Mouse (Mus musculus) liver, embryonic 12.5 days (tissue): ENCODE measurements at regions not wholly inside any gene's neighbourhood (a gene's known extent, or its start where the extent isn't known, plus 50 kb on each side); places are given as distances from the start of the nearest gene placed in this dataset.

Source experiments
- ATAC-seq: fragments of 200-750 bp; cut with Nextera tagmentation; 2 replicates; pipeline ENCODE4 v1.8.0; 2017; ENCODE audit warnings: moderate number of reproducible peaks, mild to moderate bottlenecking, moderate library complexity
- H3K27ac ChIP-seq: fragments of 300-500 bp; sonication (generic); 2 replicates; pipeline ENCODE4 v1.5.1; 2016; ENCODE audit warnings: mild to moderate bottlenecking
- H3K27me3 ChIP-seq: fragments of 300-500 bp; sonication (generic); replicated peaks from 2 replicates; pipeline ENCODE4 v1.6.1; 2016; ENCODE audit warnings: mild to moderate bottlenecking, moderate library complexity
- H3K36me3 ChIP-seq: fragments of 300-500 bp; sonication (generic); 2 replicates; pipeline ENCODE4 v1.6.1; 2016; ENCODE audit warnings: mild to moderate bottlenecking, moderate library complexity
- H3K4me1 ChIP-seq: fragments of 300-500 bp; sonication (generic); 2 replicates; pipeline ENCODE4 v1.6.1; 2016
- H3K4me2 ChIP-seq: fragments of 300-500 bp; sonication (generic); 2 replicates; pipeline ENCODE4 v1.6.1; 2016; ENCODE audit warnings: mild to moderate bottlenecking, moderate library complexity
- H3K4me3 ChIP-seq: fragments of 300-500 bp; sonication (generic); 2 replicates; pipeline ENCODE4 v1.5.1; 2016; ENCODE audit warnings: mild to moderate bottlenecking, moderate library complexity
- H3K9ac ChIP-seq: fragments of 300-500 bp; sonication (generic); 2 replicates; pipeline ENCODE4 v1.6.1; 2016; ENCODE audit warnings: mild to moderate bottlenecking, moderate library complexity
- H3K9me3 ChIP-seq: fragments of 300-500 bp; sonication (generic); replicated peaks from 2 replicates; pipeline ENCODE4 v1.6.1; 2016; ENCODE audit warnings: mild to moderate bottlenecking, moderate library complexity
- WGBS: fragments of 180-500 bp; shearing (Covaris S2); methylation state at CpG from one replicate; pipeline ENCODE4 v1.1.7; 2016; ENCODE audit not compliant: insufficient replicate concordance; 5-methylcytosine and 5-hydroxymethylcytosine counted together

- Histone ChIP-seq H3K27ac (no peak overlapping the region), H3K4me3 (no peak overlapping the region), H3K9me3 (no peaks in the 10 kb centered on the region), H3K4me1 (no peaks in the 10 kb centered on the region), H3K36me3 (no peaks in the 10 kb centered on the region), H3K9ac (no peak overlapping the region), H3K4me2 (no peak overlapping the region), H3K27me3 (no peaks in the 10 kb centered on the region)
- WGBS = 23% methylated on average over 2 of the region's 2 CpGs
- no peak for ATAC-seq
Observed at GRCm38 (mm10) chr13:35079685-35080084, 52.8 kb upstream of the Eci2 start.

- H3K4me3 ChIP-seq = no peak overlapping the region
- no peak for ATAC-seq
- H3K4me1 ChIP-seq = no peaks in the 10 kb centered on the region
- no peaks in the 10 kb centered on the region for H3K36me3 ChIP-seq
- no peak overlapping the region for H3K27ac ChIP-seq
- WGBS = 72% methylated on average over 3 of the region's 3 CpGs
- no peaks in the 10 kb centered on the region for H3K27me3 ChIP-seq
- H3K9me3 ChIP-seq = no peaks in the 10 kb centered on the region
- no peak overlapping the region for H3K9ac ChIP-seq
- no peak overlapping the region for H3K4me2 ChIP-seq
Observed at GRCm38 (mm10) chr13:35085386-35085785, 58.5 kb upstream of the Eci2 start.

GRCm38 (mm10) chr13:35087246-35088040 lies 60.5 kb upstream of the Eci2 start:
- WGBS = 65% methylated on average over 6 of the region's 6 CpGs
- H3K27me3 ChIP-seq = no peaks in the 10 kb centered on the region
- no peak overlapping the region for H3K9ac ChIP-seq
- H3K4me1 ChIP-seq = no peaks in the 10 kb centered on the region
- no peak overlapping the region for H3K4me3 ChIP-seq
- H3K4me2 ChIP-seq = no peak overlapping the region
- H3K36me3 ChIP-seq = no peaks in the 10 kb centered on the region
- no peaks in the 10 kb centered on the region for H3K9me3 ChIP-seq
- no peak overlapping the region for H3K27ac ChIP-seq
- no peak for ATAC-seq

- no peaks in the 10 kb centered on the region for H3K27me3 ChIP-seq
- H3K27ac ChIP-seq = no peak overlapping the region
- H3K9ac ChIP-seq = no peak overlapping the region
- no peaks in the 10 kb centered on the region for H3K4me1 ChIP-seq
- H3K9me3 ChIP-seq = no peaks in the 10 kb centered on the region
- H3K36me3 ChIP-seq = no peaks in the 10 kb centered on the region
- no peak overlapping the region for H3K4me2 ChIP-seq
- no peak for ATAC-seq
- WGBS = 62% methylated on average over 3 of the region's 3 CpGs
- no peak overlapping the region for H3K4me3 ChIP-seq
Observed at GRCm38 (mm10) chr13:35091155-35091554, 64.3 kb upstream of the Eci2 start.

GRCm38 (mm10) chr13:35119782-35120181 lies 92.9 kb upstream of the Eci2 start:
- no peak overlapping the region for H3K27ac ChIP-seq
- no peak overlapping the region for H3K9ac ChIP-seq
- H3K36me3 ChIP-seq = no peaks in the 10 kb centered on the region
- H3K9me3 ChIP-seq = no peaks in the 10 kb centered on the region
- no peaks in the 10 kb centered on the region for H3K27me3 ChIP-seq
- 25% methylated on average over 1 of the region's 1 CpGs for WGBS
- ATAC-seq = no peak
- H3K4me2 ChIP-seq = no peak overlapping the region
- no peaks in the 10 kb centered on the region for H3K4me1 ChIP-seq
- no peak overlapping the region for H3K4me3 ChIP-seq

GRCm38 (mm10) chr13:35129475-35129874 lies 102.6 kb upstream of the Eci2 start:
- no peak for ATAC-seq
- no peak overlapping the region for H3K4me3 ChIP-seq
- H3K4me1 ChIP-seq = no peaks in the 10 kb centered on the region
- no peaks in the 10 kb centered on the region for H3K36me3 ChIP-seq
- H3K4me2 ChIP-seq = no peak overlapping the region
- no peaks in the 10 kb centered on the region for H3K9me3 ChIP-seq
- no peak overlapping the region for H3K27ac ChIP-seq
- H3K9ac ChIP-seq = no peak overlapping the region
- no peaks in the 10 kb centered on the region for H3K27me3 ChIP-seq
- WGBS = 3% methylated on average over 2 of the region's 2 CpGs

- no peak overlapping the region for H3K9ac ChIP-seq
- no peak overlapping the region for H3K4me2 ChIP-seq
- no peak overlapping the region for H3K27ac ChIP-seq
- no peaks in the 10 kb centered on the region for H3K27me3 ChIP-seq
- ATAC-seq = no peak
- 62% methylated on average over 8 of the region's 8 CpGs for WGBS
- no peaks in the 10 kb centered on the region for H3K36me3 ChIP-seq
- H3K9me3 ChIP-seq = no peaks in the 10 kb centered on the region
- no peak overlapping the region for H3K4me3 ChIP-seq
- no peaks in the 10 kb centered on the region for H3K4me1 ChIP-seq
Observed at GRCm38 (mm10) chr13:35131272-35132185, 104.6 kb upstream of the Eci2 start.

- H3K27ac ChIP-seq = no peak overlapping the region
- H3K36me3 ChIP-seq = no peaks in the 10 kb centered on the region
- no peak for ATAC-seq
- H3K4me3 ChIP-seq = no peak overlapping the region
- H3K9ac ChIP-seq = no peak overlapping the region
- H3K4me1 ChIP-seq = no peaks in the 10 kb centered on the region
- 51% methylated on average over 1 of the region's 1 CpGs for WGBS
- no peaks in the 10 kb centered on the region for H3K9me3 ChIP-seq
- H3K4me2 ChIP-seq = no peak overlapping the region
- no peaks in the 10 kb centered on the region for H3K27me3 ChIP-seq
Observed at GRCm38 (mm10) chr13:35151629-35152028, 124.7 kb upstream of the Eci2 start.

- no peak overlapping the region for H3K4me2 ChIP-seq
- WGBS = 71% methylated on average over 3 of the region's 3 CpGs
- no peaks in the 10 kb centered on the region for H3K36me3 ChIP-seq
- no peak for ATAC-seq
- H3K27me3 ChIP-seq = no peaks in the 10 kb centered on the region
- no peak overlapping the region for H3K9ac ChIP-seq
- H3K9me3 ChIP-seq = no peaks in the 10 kb centered on the region
- no peak overlapping the region for H3K4me3 ChIP-seq
- no peak overlapping the region for H3K27ac ChIP-seq
- H3K4me1 ChIP-seq = no peaks in the 10 kb centered on the region
Observed at GRCm38 (mm10) chr13:35159456-35159855, 132.6 kb upstream of the Eci2 start.

- ATAC-seq = no peak
- Histone ChIP-seq H3K27ac (no peak overlapping the region), H3K9ac (no peak overlapping the region), H3K4me1 (no peaks in the 10 kb centered on the region), H3K4me2 (no peak overlapping the region), H3K9me3 (no peaks in the 10 kb centered on the region), H3K36me3 (no peaks in the 10 kb centered on the region), H3K27me3 (no peaks in the 10 kb centered on the region), H3K4me3 (no peak overlapping the region)
- 41% methylated on average over 2 of the region's 2 CpGs for WGBS
Observed at GRCm38 (mm10) chr13:35160767-35161166, 133.9 kb upstream of the Eci2 start.

- Histone ChIP-seq H3K4me1 (no peaks in the 10 kb centered on the region), H3K4me2 (no peak overlapping the region), H3K27ac (no peak overlapping the region), H3K27me3 (no peaks in the 10 kb centered on the region), H3K9ac (no peak overlapping the region), H3K36me3 (no peaks in the 10 kb centered on the region), H3K4me3 (no peak overlapping the region), H3K9me3 (no peaks in the 10 kb centered on the region)
- WGBS = 68% methylated on average over 5 of the region's 5 CpGs
- ATAC-seq = no peak
Observed at GRCm38 (mm10) chr13:35166080-35166479, 139.2 kb upstream of the Eci2 start.

- Histone ChIP-seq H3K4me3 (no peak overlapping the region), H3K27me3 (no peaks in the 10 kb centered on the region), H3K9ac (no peak overlapping the region), H3K36me3 (no peaks in the 10 kb centered on the region), H3K27ac (no peak overlapping the region), H3K4me1 (no peaks in the 10 kb centered on the region), H3K4me2 (no peak overlapping the region), H3K9me3 (no peaks in the 10 kb centered on the region)
- ATAC-seq = no peak
- WGBS = 75% methylated on average over 8 of the region's 8 CpGs
Observed at GRCm38 (mm10) chr13:35166831-35167541, 140.1 kb upstream of the Eci2 start.
